Mouse (Mus musculus): ENCODE results near the gene Gpr182.

Gene Gpr182

GRCm38 (mm10) chr10:127739083-127739660, 12.4 kb downstream of the Gpr182 start, which contains the start of gene Zbtb39:
Gene Zbtb39 (plus strand): TSS chr10:127739538.
- DNase-seq (ENCODE audit: low spot score in 2 of 2) = peak; percentile 60 to 83

- DNase-seq (ENCODE audit: low spot score in 2 of 2) = peak in 1 of 2 experiments; percentile 61
These were observed 13.2 kb downstream of the Gpr182 start for GRCm38 (mm10) chr10:127738151-127738882.

DNA sequence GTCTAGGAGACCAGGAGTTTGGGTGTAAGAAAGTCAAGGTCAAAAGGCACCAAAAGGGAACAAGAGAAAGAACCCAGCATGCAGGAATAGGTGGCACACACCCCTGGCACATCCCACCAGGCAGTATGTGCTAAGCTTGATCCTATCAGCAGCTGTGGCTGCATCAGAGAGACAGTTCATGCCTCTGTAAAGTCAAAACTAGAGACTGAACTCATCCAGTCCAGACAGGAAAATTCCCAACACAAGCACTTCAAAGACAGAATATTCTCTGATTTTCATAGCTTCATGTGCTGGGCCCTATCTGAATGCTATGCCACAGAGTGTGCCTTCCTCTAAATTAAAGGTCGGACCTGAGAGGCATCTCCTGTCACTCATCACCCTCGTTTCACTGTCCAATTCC, 14.0 kb downstream of the Gpr182 start:
- DNase-seq (ENCODE audit: low spot score in 2 of 2) = no peak

DNA sequence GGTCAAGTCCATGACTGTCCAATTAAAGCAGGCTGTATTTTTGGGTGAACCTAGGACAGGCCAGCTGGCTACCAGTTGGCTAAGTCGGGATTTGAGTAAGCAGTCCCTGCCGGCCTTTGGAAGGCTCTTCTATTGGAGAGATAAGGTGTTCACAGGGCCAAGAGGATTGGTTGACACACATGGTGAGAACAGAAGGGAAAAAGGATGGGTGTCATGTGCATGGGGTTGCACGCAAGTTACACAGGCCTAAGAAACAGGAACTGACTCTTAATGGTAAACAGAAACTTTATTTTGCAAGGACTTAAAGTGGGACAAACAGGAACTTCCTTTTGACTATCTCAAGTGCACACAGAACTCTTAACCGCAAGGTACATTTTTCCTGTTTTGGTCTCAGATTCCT, 14.6 kb downstream of the Gpr182 start:
- DNase-seq (ENCODE audit: low spot score in 2 of 2) = no peak

GRCm38 (mm10) chr10:127736266-127736665, 15.3 kb downstream of the Gpr182 start:
- DNase-seq (ENCODE audit: low spot score in 2 of 2) = no peak

- DNase-seq (ENCODE audit: low spot score in 2 of 2) = no peak
These were observed 17.1 kb downstream of the Gpr182 start for GRCm38 (mm10) chr10:127734434-127734833.

GRCm38 (mm10) chr10:127731397-127731796, 20.1 kb downstream of the Gpr182 start:
- no peak for DNase-seq (ENCODE audit: low spot score in 2 of 2)

DNA sequence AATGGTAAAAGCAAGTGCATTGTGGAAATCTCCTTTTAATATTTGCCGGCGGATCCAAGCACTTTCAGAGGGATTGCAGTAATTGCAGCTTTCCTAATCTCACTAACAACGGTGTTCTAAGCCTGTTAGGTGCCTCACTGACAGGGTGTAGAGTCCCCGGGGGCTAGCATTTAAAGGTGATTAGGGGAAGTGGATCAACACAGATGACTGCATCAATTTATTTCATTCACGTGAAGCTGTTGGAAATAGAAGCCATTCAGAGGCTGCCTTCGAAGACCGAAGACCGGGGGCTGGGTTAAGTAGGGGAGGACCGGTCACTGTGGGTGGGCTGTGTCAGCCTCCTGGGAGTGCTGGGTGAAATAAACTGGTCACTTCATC, 20.6 kb downstream of the Gpr182 start:
- DNase-seq (ENCODE audit: low spot score in 2 of 2) = no peak

DNA sequence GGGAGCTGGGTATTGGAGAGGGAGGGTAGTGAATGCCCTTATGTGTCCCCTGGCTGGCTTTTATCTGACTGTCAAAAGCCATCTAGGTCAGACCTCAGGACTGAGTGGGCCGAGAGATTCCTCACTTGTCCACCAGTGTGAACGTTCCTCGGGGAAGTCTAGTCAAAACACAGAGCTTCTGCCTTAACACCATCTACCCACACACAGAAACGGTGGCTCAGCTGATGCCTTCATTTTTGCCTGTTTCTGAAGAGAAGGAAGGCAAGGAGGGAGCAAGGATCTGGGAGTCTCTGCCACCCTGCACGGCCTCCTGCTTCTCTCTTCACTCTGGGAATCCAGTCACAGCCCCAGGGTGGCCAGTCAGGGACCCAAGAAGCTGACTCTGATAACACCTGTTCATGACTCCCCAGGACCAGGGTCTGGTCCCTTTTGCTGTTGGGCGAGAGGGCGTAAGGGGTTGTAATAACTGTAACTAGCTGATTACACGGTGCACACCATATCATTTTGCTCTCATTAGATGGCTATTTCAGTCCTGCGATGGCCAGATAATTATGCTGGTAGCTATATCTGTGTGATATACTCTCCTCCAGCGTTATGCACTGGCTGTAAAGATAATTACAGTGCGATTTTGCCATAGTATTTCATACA, 21.1 kb downstream of the Gpr182 start:
- no peak for DNase-seq (ENCODE audit: low spot score in 2 of 2)

GRCm38 (mm10) chr10:127728437-127728836, 23.1 kb downstream of the Gpr182 start:
- no peak for DNase-seq (ENCODE audit: low spot score in 2 of 2)

GRCm38 (mm10) chr10:127725136-127725535, 26.4 kb downstream of the Gpr182 start:
- no peak for DNase-seq (ENCODE audit: low spot score in 2 of 2)

- DNase-seq (ENCODE audit: low spot score in 2 of 2) = no peak
These were observed 27.4 kb downstream of the Gpr182 start, which contains the start of gene Tac2 for GRCm38 (mm10) chr10:127724178-127724577. Gene Tac2 (plus strand): TSS chr10:127724478.

GRCm38 (mm10) chr10:127721671-127722418, 29.7 kb downstream of the Gpr182 start:
- no peak for DNase-seq (ENCODE audit: low spot score in 2 of 2)

DNA sequence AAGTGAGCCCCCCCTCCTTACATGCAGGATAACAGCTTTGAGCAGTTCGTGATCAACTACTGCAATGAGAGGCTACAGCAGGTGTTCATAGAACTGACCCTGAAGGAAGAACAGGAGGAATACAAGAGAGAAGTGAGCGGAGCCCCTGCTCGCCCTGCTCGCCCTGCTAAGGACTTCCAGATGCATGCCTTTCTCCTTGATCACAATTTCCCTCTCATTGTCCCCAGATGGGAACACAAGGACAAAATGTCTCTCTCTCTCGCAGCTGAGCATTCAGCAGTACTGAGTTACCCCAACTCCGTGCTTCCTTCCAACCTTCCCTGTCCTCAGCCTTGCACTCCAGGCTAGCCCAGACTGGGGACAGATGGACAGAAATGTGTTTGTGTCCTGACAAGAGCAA, 38.8 kb downstream of the Gpr182 start:
- no peak for DNase-seq (ENCODE audit: low spot score in 2 of 2)

DNA sequence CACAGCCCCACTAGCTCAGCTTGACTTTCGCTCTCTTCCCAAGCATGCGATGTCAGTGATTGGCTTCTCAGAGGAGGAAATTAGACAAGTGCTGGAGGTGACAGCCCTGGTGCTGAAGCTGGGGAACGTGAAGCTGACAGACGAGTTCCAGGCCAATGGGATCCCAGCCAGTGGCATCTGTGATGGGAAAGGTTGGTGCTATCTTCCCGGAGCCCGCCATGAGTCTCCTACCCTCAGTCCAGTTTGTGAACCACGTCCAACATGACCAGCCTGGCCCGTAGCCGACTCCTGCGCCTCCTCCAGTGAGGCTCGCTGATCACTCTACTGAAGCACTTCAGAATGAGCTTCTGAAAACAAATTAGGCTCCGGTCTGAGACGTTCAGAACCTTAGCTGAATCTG, 41.2 kb downstream of the Gpr182 start:
- DNase-seq (ENCODE audit: low spot score in 2 of 2) = no peak

- DNase-seq (ENCODE audit: low spot score in 2 of 2) = no peak
These were observed 42.6 kb downstream of the Gpr182 start for GRCm38 (mm10) chr10:127708850-127709370.

DNA sequence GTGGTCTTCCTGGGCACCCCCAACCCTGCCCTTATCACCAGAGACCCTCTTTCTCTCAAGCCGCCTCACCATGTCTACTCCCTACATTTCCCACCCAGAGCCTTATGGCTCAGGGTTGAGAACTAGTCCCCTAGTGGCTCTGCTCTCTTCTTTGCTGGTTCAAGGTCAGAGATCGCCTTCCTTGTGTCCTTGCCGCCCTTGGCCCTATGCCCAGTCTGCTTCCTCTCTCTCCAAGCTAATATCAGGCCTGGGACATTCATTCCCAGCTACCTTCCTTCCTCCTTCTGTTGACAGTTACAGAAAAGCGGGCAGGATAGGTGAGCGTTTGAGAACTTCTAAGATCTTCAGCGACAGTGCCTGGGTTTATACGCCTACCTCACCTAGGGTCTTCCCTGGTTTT, 43.8 kb downstream of the Gpr182 start:
- no peak for DNase-seq (ENCODE audit: low spot score in 2 of 2)

DNA sequence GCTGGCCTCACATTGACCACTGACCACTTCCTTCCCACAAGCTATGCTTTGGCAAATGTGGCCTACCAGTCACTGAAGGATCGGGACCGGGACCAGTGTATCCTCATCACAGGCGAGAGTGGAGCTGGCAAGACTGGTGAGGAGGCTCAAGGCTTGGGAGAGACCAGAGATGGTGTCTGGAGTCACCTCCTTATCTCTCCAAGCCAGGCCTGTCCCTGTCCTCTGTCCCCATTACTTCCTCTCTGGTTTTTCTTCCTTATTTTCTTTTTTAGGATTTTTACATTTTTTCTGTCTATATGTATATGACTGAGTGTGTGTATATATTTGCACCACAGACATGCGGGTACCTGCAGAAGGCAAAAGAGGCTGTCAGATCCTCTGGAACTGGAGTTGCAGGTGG, 45.7 kb downstream of the Gpr182 start:
- DNase-seq (ENCODE audit: low spot score in 2 of 2) = no peak

- no peak for DNase-seq (ENCODE audit: low spot score in 2 of 2)
These were observed 46.7 kb downstream of the Gpr182 start, which contains the start of gene Myo1a for GRCm38 (mm10) chr10:127704766-127705220. Gene Myo1a (plus strand): TSS chr10:127705170.

DNA sequence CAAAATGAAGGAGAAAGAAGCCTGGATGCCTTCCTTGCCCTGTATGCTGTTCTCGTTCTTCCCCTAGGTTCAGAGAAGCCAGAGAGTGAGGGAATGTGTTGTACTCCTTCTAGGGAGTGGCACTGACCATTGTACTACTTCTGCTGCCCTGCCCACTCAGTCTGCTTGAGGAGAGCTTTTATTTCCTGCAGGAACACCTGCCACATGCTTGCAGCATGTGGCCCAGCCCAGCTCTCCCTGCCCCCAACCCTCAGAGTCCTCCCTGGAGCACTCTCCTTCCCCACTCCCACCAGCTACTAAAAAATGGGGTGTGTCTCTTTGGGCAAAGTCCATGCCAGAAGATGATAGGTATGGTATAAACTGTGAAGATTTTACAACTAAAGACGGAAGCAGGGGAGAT, 47.2 kb downstream of the Gpr182 start:
- no peak for DNase-seq (ENCODE audit: low spot score in 2 of 2)

DNA sequence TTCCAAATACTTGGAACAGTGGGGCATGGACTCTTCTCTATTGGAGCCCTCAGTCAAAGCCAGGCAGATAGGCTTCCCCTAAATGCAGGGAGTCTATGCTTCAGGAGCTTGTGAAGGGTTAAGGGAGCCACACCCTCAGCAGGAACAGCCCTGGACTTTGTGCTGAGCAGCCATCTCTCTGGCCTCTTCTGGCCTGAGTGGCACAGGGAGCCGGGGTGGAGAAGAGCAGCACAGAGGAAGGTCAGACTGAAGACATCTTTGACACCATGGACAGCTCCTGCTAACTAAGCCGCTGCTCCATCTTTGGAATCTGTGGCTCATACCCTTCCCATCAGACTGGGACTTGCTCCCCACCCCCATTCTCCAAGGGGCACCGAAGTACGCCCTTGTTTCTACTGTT, 48.2 kb downstream of the Gpr182 start:
- no peak for DNase-seq (ENCODE audit: low spot score in 2 of 2)

DNA sequence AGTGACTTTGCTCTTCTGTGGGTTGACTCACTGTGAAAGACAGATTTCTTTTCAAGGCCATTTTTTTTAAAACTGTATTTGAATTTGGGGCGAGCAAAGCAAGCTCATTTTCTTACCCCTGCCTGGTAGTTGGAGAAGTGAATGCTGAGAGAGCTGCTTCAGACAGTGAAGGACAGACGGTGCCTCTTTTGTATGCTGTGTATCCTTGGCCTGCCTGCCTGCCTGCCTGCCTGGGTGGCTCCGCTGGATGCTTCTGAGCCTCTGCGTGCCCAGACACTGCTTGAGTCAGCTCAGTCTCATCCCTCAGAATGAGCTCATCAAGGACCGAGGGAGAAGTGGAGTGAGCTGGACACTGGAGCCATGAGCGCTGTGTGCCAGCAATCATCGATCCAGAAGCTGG, 52.6 kb downstream of the Gpr182 start:
- no peak for DNase-seq (ENCODE audit: low spot score in 2 of 2)
